Mouse (Mus musculus) urinary bladder, postnatal 36 days (tissue): ENCODE measurements around the gene Ephx1.
A peak's percentile ranks its signal among the peaks of the same experiment; 100 is the strongest.
"Not testable (repeated sequence)": the region's sequence is repeated elsewhere in the genome, so short reads cannot be mapped to it uniquely, and the experiment has no call there.

Source experiments
- DNase-seq, 2 experiments: peaks; one replicate each; pipeline ENCODE4 v3.0.0; 2022; ENCODE audit warnings: low spot score in 2 of 2, mixed read lengths in 1 of 2

Gene Ephx1

GRCm38 (mm10) chr1:180938781-180939180 lies 81.9 kb downstream of the Ephx1 start:
- DNase-seq, result not testable (repeated sequence)

- not testable (repeated sequence) for DNase-seq
These were observed 83.1 kb downstream of the Ephx1 start for GRCm38 (mm10) chr1:180937631-180938030.

DNA sequence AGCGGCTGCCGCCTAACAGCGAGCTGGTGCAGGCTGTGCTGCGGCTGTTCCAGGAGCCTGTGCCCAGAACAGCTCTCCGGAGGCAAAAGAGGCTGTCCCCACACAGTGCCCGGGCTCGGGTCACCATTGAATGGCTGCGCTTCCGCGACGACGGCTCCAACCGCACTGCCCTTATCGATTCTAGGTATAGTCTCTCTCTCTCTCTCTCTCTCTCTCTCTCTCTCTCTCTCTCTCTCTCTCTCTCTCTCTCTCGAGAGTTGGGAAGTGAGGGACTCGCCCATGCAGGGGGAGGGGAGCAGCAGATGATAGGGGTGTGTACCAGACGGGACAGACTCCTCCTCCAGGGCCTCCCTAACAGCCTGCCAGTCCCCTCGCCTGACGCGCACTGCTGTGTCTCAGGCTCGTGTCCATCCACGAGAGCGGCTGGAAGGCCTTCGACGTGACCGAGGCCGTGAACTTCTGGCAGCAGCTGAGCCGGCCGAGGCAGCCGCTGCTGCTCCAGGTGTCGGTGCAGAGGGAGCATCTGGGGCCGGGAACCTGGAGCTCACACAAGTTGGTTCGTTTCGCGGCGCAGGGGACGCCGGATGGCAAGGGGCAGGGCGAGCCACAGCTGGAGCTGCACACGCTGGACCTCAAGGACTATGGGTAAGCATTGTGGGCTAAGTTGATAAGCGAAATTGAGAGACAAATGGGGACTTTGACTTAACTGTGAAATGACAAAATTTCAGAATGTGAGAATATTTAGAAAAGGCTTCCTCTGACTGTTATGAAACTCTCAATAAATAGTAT lies 83.9 kb downstream of the Ephx1 start:
- peak in 1 of 2 experiments; percentile 58 for DNase-seq

- DNase-seq, result no peak
These were observed 86.0 kb downstream of the Ephx1 start, which contains the start of gene Lefty1 for GRCm38 (mm10) chr1:180934467-180935419. Gene Lefty1, plus strand, starts transcription at chr1:180935022.

DNA sequence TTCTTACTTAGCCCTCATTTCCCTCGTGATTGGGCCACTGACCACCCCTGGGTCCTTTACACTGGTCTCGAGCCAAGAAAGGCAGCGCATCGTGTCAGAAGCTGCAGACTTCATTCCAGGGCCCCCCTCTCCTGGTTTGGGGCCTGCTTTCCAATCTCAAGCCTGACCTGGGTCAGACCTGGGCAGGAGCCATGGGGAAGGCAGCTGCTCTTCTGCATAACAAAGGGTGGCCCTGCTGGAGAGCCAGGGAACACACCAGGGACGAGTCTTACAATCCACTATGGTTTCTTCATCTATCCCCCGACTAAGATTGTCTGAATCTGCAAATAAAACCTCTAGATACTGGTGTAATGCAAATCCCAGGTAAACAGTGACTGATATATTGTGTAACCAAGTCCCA lies 87.0 kb downstream of the Ephx1 start:
- DNase-seq, result no peak

DNA sequence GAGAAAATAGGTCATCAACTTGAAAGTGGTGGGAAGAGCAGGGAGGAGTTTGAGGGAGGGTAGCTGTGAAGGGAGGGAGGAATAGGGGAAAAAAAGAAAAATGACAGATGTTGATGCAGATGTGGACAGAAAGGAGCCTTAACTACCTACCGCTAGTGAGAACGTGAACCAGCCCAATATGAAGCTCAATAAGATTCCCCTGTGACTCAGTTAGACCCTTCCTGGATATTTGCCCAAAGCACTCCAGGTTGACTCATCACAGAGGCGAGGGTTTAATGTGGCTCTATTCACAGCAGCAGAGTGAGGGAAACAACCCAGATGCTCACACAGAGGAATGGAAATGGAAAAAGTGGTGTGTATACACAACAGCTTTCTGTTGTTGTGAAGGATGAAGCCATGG lies 89.6 kb downstream of the Ephx1 start:
- DNase-seq, result no peak

DNA sequence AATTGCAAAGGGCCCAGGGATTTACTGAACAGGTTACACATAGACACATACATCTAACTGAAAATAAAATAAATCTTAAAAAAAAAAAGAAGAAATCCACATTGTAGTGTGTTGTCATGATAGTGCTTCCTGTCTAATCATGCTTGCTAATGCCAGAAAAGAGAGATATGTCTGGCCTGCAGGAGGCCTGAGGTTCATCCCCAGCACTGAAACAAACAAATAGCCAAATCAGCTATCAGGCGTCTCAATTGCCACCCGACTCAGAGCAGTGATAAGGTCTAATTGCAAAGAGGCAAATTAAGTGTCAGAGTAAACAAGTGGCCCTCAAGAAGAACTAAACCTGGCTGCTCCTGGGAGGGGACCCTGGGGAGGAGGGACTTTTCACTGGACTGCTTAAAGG lies 91.1 kb downstream of the Ephx1 start:
- no peak for DNase-seq

- DNase-seq, result no peak
These were observed 94.4 kb downstream of the Ephx1 start for GRCm38 (mm10) chr1:180926286-180926685.
